Mouse (Mus musculus) layer of hippocampus, postnatal 14 days (tissue): ENCODE measurements around the gene Il9r. TPM values are rescaled to one million over a fixed set of nuclear protein-coding genes. Genes with fewer than 3 reads are reported as not detected.
A peak's percentile ranks its signal among the peaks of the same experiment; 100 is the strongest.

Source experiments
- DNase-seq, 2 experiments: peaks; one replicate each; pipeline ENCODE4 v3.0.0; 2021 to 2022; ENCODE audit warnings: low spot score in 2 of 2, mixed read lengths in 1 of 2
- total RNA-seq, 2 experiments: library from RNA; stranded (reverse); gene quantifications; 2 replicates each; pipeline ENCODE4 v1.2.3; 2021

Il9r gene
- total RNA-seq, 2 experiments from 2014 or later, result not detected

DNA sequence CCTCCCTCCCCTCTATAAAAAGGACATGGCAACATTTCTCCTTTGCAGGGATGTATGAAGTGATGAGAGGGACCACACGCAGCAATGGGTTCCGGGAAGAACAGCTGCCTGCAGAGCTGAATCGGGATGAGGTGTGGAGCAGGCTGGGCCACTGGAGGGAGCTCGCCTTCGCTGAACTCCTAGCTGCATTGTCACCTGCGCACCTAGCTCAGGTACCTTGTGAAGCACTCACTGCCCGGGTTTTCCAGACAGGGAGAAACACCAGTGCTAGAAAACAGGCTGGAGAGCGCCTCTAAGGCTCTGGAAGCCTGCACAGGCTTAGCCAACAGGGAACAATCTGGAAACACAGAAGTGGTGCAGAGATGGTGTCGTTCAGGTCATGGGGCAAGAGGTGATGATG, 38.6 kb downstream of the Il9r start:
- DNase-seq, result no peak

DNA sequence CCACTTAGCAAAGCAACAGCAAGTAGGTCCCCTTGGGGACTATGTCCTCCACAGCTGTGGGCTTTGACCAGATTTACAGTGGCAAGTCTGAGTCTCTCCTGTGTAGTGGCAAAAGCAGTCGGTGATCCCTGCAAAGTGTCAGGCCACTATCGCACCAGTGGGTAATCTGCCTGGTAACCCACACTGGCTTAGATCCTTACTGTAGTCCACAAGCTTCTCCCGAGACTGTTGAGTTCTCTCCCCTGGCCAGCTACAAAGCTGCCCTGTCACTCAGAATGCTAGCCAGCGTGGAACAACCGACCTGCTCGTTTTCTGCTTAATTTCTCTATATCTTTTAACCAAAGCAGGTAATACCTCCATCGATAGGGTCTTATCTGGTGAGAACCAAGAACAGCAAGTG, 39.7 kb downstream of the Il9r start:
- DNase-seq, result no peak

DNA sequence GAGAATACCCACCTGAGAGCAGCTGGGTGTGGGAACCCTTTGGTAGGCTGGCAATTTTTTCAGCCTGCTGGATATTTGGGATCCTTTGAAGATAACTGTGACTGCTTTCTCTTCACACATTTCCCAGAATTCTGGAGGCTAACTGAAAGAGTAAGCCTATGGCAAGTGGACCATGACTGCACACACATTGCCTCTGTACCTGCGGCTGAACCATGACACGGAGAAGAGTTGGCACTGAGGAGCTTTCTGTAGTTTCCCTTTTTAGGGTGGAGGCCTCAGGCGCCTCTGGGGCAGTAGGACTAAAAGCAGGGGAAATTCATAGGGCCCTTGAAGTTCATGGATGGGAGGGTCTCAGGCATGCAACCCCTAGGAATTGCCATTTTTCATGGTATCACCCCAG, 40.9 kb downstream of the Il9r start:
- no peak for DNase-seq

DNA sequence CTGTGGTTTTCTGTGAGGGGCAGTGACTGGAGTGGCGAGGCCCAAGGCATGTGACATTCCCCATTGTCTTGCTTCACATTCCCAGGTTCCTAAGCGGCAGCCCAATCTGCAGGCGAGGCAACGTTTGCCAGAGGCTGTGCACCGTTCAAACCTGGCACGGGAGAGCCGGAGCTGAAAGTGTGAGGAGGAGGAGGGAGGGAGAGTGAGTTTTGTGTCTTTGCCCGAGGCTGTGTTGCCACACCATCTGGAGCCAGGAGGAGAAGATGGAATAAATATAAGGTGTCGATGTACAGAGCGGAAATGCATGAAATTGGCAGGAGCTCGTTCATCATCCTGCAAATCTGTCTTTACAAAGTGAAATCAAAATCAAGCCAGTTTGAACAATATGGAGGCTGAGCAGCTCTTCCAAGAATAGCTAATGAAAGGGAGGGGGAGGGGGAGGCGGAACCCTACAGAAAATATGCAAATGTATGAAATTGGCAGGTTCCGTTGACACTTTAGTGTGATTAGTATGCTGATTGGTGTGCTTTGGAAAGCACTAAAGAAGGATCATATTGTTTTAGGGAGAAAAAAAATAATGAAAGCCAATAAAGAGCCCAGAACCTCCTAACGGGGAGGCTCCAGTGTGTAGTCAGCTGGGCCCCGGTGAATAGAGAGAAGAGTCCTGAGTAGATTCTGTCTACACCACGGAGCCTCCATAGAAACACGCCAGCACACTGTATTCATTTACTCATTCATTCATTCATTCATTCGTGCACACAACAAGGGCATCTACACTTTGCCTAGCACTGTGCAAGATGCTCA, 42.1 kb downstream of the Il9r start:
- DNase-seq, result peak; percentile 80 to 84

DNA sequence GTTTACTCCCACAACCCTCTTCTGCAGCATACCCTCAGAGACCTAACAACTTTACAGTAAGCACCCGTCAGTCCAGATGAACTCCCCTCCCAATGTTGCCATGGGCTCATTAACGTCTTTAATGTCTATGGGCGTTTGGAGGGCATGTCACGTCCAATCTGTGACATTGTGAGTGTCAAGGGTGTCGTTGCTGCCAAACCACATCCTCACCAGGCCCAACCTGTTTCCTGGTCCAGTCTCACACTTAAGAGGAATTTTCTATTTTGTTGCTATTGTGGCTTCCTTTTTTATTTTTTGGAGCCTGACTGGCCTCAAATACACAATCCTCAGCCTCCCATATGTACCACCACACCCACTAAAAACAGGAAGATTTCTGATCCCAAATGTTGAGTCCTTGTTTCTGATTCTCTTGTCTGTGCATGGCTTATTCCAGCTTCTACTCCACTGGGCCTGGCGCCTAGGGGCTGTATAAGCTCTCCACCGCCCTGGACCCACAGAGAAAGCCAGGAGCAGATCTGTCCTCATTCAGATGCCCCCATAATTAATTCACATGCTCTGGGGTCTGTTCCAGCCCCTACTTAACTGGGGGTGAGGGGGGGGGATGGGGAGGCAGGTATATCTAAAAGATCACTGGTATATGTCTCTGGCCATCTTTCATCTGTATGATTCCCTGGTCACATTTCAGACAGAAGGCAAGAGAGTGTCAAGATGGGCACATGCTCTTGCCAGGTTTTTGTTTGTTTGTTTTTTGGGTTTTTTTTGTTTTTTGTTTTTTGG, 43.0 kb downstream of the Il9r start:
- DNase-seq, result no peak

DNA sequence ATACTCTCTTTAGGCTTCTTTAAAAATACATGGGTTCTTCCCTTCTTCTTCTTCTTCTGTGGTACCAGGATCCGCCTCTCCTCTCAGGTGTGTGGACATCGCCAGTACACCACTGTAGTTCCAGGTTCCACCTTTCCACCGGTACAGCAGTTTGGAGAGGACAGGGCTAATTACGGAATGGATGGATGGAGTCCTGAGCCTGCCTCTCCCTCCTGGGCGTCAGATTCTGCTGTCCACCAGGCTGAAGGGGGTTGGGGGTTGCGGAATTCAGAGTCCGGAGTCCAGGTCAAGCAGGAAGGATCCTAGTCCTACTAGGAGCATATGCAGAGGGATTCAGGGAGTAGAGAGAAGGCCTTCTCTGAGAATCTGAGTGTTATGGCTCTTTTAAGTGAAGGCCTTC, 46.9 kb downstream of the Il9r start:
- no peak for DNase-seq

DNA sequence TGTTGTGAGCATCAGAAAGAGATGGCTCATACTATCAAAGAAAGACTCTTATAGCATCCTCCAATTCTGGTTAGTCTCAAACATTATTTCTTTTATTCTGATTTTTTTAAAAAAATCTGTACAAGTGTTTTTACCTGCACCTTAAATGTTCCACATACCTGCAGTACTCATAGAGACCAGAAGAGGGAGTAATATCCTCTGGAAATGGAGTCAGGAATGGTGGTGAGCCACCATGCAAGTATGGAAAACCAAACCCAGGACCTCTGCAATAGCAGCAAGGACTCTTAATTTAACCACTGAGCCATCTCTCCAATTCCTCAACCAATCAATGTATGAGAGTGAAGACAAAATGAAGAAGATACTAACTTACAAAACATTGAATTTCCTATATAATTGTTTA, 47.3 kb downstream of the Il9r start:
- no peak for DNase-seq

DNA sequence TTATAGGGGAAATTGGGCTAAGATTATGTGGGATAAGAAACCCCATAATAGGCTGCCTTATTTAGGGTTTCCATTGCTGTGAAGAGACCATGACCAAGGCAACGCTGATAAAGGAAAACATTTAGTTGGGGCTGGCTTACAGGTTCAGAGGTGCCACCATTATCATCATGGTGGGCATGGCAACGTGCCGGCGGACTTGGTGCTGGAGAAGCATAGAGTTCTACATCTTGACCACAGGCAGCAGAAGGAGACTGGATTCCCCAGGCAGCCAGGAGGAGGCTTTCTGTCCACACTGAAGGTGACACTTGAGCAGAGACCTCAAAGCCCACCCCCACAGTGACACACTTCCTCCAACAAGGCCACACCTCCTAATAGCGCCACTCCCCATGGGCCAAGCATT, 48.8 kb downstream of the Il9r start:
- DNase-seq, result no peak

DNA sequence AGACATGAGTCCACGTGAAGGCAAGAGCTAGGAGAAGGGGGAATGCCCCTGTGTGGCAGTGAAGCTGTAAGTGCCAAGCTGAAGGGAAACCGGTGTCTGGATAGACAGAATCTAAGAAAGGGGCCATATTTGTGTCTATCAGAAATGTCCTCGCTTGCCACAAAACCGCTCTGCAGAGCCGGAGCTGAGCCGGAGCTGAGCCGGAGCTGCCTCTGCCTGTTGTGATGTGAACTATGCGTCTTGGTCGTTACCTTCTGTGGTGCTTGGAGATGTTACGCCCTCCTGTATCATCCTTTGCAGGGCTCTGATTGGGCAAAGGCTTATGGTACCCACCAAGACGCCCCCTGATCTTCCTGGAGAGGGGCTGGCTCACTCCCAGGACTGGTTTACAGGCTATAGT, 50.5 kb downstream of the Il9r start:
- DNase-seq, result no peak

DNA sequence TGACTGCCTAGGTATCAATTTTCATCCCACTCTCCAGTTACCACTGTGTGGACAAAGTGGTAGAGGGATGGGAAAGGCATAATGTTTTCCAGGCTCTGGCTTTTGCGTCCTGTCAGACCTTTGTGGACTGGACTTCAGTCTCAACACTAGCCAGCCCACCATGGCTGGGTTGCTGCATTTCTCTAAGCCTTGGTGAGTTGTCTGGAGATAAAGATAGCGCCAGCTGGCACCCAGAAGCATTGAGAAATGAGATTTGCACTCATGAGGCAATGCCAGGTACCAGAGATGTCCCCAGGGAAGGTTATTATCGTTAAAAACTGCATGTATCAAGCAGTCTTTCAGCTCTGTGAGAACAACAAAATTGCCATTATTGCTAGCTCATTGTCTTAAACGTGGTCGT, 57.3 kb downstream of the Il9r start:
- no peak for DNase-seq

DNA sequence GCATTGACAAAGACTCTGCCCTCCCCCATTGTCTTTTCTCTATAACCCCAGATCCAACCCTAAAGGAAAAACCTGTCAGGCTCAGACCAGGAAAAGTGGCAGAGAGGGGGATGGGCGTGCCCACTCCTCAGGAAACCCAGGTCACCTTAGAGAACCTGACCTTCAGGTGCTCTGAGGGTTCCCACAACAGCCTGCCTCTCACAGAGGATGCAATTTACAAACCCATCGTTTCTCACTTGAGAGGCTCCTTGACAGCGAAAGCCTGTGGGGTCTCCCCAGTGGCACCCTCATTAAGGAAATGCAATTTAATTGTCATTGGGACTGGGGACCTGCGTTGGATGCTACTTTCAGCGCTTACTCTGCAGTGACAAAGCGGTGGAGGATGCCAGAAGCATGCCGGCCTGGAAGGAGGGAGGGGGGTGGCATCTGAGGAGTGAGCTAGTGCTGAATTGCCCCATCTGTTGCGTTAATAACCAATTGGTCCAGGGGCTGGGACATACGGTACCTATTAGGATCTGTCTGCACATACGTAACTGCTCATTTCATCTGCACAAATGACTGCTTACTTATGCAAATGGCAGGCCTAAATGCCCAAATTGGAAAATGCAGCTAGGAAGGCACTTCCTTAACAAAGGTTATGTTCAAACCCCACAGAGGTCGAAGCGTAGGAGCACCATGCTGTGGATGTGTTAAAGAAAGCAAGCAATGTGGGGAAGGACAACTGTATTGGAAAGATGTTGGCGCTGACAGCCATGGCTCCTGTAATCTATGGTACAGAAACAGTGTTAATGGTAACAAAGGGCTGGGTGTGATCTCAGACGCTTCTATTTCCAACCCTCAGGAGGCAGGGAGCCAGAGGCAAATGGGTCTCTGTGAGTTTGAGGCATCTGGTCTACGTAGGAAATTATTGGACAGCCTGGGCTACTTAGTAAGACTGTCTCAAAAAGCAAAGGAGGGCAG, 58.2 kb downstream of the Il9r start:
- peak in 1 of 2 experiments; percentile 64 for DNase-seq

DNA sequence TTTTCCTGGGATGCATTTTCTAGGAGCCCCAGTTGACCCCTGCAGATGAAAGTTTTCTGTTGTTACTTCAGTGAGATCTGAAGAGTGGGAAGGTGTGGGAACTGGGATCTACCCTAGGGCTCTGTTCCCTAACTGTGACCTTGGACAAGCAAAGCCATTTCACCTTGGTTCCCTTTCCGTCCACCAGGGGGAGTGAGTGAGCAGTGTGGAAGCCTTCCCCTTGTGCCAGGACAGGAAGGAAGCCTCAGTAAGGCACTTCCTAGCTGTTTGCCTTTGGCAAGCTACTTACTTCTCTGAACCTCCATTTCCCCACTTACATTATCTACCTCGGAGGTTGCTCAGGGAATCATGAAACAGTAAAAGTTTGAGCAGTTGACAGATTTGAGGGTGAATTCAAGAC, 59.0 kb downstream of the Il9r start:
- DNase-seq, result peak; percentile 71 to 77

DNA sequence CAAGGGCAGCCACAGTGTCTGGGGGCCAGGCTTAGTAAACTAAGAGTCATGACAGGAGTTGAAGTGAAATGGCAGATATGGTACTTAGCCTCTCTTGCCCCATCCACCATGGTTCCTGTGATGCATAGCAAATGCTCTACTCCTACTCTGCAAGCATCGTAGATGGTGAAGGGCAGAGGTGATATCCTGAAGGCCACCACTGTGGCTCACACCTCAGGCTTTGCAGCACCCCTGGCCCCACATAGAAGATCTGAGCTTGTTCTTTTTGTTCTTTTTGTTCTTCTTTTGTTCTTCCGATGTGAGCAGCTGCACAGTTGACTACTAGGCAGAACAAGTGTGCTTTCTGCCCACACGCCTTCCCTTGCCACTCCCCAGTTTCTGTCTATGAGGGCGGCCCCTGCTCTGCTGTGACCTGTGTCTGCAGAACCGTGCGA, 60.5 kb downstream of the Il9r start:
- no peak for DNase-seq

DNA sequence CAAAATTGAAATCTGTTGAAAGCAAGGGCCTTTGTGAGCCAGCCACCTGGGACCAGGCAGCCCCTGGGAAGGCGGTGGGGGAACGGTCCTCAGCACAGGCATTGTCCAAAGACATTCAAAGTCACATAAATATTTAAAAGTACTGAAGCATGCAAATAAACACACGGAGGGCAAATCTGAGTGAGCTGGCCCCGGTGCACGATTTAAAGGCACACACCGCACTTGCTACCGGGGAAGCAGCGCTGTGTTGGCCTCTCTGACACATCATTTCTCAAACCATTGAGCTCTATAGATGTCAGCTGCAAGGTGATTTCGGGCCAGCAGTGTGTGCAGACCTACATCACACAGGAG, 61.5 kb downstream of the Il9r start:
- no peak for DNase-seq

DNA sequence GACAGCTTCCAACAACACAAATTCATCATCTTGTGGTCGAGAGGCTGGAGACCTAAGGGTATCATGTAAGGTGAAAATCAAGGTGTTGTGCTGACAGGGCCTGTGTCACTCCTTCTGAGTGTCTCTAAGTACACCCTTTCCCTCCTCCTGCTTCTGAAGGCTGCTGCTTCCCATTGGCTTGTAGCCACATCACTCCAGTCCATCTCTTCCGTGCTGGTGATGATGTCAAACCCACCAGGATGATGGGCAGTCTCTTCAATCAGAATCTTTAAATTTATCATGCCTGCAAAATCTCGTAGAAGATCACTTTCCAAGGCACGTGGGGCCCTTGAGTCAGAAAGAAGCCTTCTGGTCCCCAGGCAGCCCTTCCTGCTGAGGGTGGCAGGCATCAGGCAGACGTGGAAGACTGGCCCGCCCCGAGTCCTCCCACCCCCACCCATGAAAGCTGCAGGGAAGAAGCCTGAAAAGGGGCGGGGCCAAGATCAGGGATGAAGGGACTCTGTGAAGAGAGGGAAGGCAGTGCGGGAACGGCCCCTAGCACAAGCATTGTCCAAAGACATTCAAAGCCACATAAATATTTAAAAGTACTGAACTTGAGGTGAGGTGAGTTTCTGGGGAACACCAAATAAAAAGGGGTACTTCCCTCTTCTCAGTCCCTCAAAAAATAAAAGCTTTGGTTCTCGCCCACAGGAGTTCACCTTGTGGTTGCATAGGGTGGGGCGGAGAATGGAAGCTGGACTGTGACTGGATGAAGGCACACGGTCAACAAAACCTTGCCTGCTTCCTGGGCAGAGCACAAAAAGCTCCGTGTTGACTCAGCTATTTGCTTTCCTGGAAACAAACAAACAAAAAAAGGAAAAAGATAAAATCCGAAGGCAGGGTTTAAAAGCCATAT, 62.1 kb downstream of the Il9r start:
- DNase-seq, result no peak

Other genes with a start within 250 kb of the Il9r start
- gene 4930524B15Rik, start 234.7 kb downstream of the Il9r start, total RNA-seq, result not detected
- 100 to 1,000 TPM; 785 to 794 TPM for gene Nsg2, start 199.8 kb downstream of the Il9r start, total RNA-seq
- gene Snrnp25, start 5.1 kb upstream of the Il9r start, total RNA-seq, result 10 to 100 TPM; 28.3 to 29.3 TPM
- 10 to 100 TPM; 23.6 to 29.5 TPM for gene Rhbdf1, start 22.0 kb upstream of the Il9r start, total RNA-seq
- gene Mpg, start 26.2 kb upstream of the Il9r start, total RNA-seq, result 10 to 100 TPM; 19.7 to 21.4 TPM
- 10 to 100 TPM; 57.1 to 63.2 TPM for gene Nprl3, start 67.4 kb upstream of the Il9r start, total RNA-seq
- gene Hba-x, start 76.1 kb upstream of the Il9r start, total RNA-seq, result not detected
- 100 to 1,000 TPM; 527 to 541 TPM for gene Hba-a1, start 83.2 kb upstream of the Il9r start, total RNA-seq
- 1 to 10 TPM; 2.3 to 3.3 TPM for gene Hbq1b, start 86.7 kb upstream of the Il9r start, total RNA-seq
- gene Hba-a2, start 96.2 kb upstream of the Il9r start, total RNA-seq, result 100 to 1,000 TPM; 397 to 459 TPM
- under 1 TPM; 0.93 to 0.99 TPM for gene Hbq1a, start 99.8 kb upstream of the Il9r start, total RNA-seq
- gene Sh3pxd2b, start 147.5 kb upstream of the Il9r start, total RNA-seq, result 10 to 100 TPM; 18.9 to 22.6 TPM